Mouse (Mus musculus) T-cell, adult 2 months (primary cell): ENCODE results near the gene Ldoc1.

Source experiments
- DNase-seq: peaks from one replicate; pipeline ENCODE4 v3.0.0; 2022; ENCODE audit warnings: low spot score

Ldoc1 gene

GRCm38 (mm10) chrX:61709302-61710033, at the start of gene Ldoc1:
Gene Ldoc1 (plus strand): TSS chrX:61709497.
- DNase-seq: no peak

DNA sequence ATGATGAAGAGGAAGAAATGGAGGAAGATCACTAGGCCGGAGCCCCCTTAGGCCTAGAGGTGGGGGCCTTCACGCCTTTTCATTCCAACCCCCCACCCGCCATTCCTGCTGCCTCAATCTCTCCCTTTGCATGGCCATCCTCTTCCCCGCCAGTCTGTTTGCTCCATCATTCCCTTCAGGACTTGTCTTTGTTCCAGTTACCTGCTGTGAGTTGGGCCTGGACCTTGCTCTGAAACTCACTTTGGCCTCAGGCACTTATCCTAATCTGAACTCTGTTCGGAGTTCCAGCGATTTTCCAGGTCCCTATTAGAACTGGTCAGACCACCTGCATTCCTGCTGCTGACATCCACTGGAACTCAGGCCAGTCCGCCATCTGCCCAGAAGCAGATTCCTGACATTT, 834 bp downstream of the Ldoc1 start:
- no peak for DNase-seq

DNA sequence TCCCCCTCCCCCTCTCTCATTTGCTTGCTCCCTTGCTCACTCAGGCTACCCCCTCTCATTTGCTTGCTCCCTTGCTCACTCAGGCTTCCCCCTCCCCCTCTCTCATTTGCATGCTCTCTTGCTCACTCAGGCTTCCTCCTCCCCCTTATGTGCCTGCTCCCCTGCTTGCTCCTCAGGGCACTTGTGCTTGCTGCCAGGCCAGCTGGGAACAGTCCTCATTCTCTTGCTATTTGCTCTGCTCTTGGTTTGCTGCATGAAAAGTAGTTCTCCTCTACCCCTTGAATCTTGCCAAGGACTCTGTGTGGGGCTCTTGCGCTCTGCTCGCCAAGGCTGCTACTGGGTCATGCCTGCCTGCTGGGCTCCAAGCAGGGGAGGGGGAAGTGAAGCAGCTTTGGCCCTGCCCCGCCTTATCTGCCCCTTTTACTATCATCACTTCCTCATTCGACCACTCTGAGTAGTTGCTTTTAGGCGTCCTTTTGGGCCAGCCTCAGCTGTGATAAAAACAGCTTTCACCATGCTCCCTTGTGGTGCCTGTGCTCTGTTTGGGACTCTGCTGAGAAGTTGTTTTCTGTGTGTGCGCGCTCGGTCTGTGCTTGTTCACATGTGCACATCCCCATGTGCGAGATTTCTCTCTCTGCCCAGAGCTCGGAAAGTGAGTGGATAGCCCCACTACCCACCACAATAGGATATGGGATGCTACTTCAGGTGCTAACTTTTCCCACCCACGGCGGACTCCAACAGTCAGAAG, 13.2 kb downstream of the Ldoc1 start:
- no peak for DNase-seq

DNA sequence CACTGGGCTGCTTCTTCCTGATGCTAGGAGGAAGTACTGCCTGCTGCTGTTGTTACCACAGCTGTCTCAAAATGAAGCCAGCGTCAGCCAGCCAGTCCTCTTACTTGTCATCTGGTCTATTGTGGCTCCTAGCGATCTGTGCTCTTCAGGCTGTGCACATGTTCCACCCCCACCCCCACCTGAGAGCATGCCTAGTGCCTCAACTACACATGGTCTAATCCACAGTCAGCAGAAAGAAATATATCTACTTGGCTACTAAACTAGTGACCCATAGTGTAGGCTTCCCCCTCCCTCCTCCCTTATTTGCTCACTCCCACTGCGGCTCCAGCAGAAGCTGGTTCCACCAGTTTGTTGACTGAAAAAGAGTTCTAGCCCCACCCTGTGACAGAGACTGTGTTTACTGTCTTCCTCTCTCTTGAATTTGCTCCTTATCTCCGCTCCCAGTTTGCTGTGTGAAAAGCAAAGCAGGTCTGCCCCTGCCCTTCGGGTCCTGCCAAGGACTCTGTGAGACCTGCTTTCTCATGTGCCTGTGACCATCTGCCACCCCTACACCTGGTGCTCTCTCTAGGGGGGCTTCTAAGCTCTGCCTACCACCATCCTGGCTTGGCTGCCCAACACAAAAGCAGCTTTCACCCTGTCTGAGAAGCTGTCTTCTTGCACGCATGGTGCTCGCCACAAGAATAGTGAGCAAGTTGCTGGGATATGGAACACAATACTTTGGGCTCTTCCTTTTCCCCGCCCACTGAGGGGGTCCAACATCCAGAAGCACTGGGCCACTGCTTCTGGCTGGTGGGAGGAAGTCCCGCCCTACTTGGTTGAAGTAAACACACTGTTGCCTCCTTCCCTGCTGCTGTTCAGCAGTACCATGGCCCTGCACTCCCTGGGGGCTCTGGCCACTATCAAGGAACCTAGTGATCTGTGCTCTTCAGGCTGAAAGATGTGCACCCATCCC, 14.0 kb downstream of the Ldoc1 start:
- no peak for DNase-seq

DNA sequence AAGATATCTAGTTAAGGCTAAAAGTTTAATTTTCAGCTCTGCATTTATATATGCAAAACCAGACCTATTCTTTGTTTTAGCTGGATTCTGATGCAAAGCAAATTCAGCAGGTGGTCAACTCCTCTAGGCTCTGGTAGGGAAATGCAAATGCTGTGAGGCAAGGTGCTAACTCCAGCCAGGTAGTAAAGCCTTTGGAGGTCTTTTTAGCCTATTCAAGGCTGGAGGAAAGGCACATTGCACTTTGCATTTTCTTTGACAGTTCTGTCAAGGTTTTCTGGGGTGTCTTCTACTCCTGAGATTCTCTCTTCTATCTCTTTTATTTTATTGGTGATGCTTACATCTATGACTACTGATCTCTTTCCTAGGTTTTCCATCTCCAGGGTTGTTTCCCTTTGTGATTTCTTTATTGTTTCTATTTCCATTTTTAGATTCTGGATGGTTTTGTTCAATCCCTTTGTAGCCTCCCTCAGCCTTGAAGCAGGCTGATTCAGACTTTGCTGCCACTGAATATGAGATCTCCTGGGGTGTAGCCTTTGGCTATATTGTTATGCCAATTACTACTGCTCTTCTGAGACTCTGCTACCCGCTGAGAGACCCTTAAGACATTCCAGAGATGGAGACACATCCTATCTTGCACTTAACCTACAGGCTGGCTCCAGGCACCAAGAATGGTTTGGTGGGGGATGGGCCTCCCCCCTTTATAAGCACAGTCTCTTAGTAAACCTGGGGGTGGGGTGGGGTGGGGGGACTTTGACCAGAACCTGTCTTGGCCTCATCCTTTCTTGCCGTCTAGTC, 18.4 kb downstream of the Ldoc1 start:
- DNase-seq: no peak
